Mouse (Mus musculus): ENCODE data around the gene Med24. TPM values are rescaled to one million over a fixed set of nuclear protein-coding genes. Genes with fewer than 3 reads are reported as not detected.

Med24 gene
- polyA plus RNA-seq, 1 experiment from 2014 or later, result 24.2 TPM

DNA sequence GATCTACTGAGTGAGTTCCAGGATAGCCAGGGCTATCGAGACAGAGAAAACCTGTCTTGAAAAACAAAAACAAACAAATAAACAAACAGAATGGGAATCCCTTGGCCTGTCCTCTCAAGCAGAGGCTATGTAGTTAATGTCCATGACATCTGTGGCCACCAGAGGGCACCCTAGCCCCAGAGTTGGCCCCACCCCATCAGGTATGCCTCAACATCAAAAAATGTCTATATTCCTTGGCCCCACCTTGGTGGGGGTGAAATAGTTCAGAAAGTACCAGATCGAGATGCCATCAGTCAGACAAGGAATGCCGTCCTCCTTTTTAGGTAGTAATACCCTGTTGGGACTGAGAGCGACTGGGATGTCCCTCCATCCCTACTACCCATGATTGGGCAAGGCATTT is 29.3 kb downstream of the Med24 start:
- WGBS (ENCODE audit: insufficient replicate concordance), result 28% methylated on average over 4 of the region's 4 CpGs

DNA sequence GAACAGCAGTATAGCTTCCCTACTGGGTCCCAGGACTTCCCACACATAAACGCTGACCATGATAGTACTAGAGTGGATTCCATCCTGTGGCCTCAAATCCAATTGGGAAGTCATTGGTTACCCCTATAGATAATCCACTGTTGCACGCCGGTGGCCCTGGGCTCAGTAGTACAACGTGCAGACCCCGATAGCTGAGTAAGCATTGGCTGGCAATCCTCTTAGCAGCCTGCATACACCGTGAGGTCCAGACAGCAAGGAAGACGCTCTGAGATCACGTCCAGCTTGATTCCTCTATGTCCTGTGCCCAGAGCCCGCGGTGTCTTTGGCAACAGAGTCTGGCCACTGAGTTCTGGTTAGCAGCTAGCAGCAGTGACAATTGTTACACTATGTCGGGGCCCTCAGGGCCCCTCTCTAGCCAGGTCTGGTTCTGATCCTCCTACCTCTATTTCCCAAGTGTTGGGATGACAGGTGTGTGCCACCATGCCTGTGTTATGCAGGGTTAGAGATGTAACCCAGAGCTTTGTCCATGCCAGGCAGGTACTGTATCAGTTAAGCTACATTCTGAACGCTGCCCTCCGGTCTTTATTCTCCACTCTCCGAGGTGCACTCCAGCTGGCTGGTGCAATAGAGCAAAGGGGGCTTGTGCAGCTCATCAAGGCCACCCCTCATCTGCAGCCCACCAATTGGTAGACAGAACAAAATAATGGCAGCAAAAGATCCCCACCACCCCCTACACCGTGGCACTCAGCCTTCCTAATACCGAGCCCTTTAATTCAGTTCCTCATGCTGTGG is 30.2 kb downstream of the Med24 start:
- Histone ChIP-seq H3K4me3 (replicated peaks) (no peak overlapping the region), H3K4me1 (replicated peaks) (no peaks in the 10 kb centered on the region; the same call in 1 of the 2 replicates), H3K36me3 (replicated peaks) (peaks cover 25% of the 10 kb centered on the region), H3K27ac (replicated peaks) (no peak overlapping the region), H3K9me3 (replicated peaks) (no peaks in the 10 kb centered on the region), H3K9ac (no peak overlapping the region), H3K27me3 (no peaks in the 10 kb centered on the region; the same call in 1 of the 2 replicates), H3K4me2 (no peak overlapping the region)
- no peak for ATAC-seq (ENCODE audit: insufficient read depth)
- 73% methylated on average over 16 of the region's 16 CpGs for WGBS (ENCODE audit: insufficient replicate concordance)

More for the DNA sequence above, 29.3 kb downstream of the Med24 start:
- peaks cover 25% of the 10 kb centered on the region for H3K36me3 ChIP-seq (replicated peaks)
- H3K9ac ChIP-seq, result no peak overlapping the region
- no peaks in the 10 kb centered on the region for H3K9me3 ChIP-seq (replicated peaks)
- H3K4me2 ChIP-seq, result no peak overlapping the region
- ATAC-seq (ENCODE audit: insufficient read depth), result no peak
- H3K4me3 ChIP-seq (replicated peaks), result no peak overlapping the region
- no peak overlapping the region for H3K27ac ChIP-seq (replicated peaks)
- H3K4me1 ChIP-seq (replicated peaks), result no peaks in the 10 kb centered on the region; the same call in 1 of the 2 replicates
- no peaks in the 10 kb centered on the region; the same call in 1 of the 2 replicates for H3K27me3 ChIP-seq

DNA sequence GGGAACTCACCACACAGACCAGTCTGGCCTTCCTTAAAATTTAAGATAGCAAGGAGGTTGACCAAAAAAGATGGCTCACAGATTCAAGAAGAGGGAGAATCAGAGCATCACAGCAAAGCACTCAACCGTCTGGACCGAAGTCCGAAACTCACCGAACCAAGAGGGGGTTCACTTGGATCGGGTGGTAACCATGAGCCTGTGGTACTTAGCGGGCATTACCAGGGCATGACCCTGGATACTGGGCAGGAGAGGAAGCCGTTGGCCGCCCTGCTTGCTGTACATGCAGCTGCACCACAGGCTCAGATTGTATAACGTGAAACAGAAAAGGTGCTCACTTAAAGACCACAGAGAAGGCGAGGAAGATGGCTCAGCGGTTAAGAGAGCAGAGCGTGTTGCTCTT is 32.0 kb downstream of the Med24 start:
- no peaks in the 10 kb centered on the region; the same call in 1 of the 2 replicates for H3K27me3 ChIP-seq

DNA sequence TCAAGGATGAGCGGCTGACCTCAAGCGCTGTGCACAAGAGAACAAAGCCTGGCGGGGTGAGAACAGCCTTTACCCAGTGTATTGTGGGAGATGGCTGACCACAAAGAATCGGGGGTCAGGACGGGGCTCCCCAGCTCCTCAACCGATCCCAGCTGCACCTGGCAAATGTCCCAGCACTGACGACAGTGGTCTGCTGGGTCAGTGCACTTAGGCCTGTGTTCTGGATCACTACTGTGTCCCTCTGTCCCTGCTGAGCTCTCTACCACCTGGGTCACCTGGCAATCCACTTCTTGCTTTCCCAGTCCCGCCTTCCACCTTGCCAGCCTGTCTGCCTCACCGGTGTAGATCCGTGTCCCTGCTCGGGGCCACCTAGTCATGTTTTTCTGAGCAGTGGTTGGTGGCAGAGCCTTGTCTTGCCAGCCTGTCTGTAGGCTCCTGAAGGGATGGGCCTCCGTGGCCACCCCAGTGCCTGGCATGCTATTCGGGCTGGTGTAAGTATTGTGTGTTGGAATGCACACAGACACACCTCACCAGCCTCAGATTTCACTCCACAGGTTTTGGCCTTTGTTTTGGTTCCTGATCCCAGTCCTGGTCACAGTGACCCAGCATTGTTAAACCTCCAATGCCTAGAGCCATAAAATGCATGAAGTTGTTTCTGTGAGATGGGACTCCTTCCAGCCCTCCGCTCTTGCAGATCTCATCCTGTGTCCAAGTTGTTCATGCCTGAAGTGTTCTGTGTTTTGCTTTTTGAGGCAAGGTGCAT is 32.6 kb downstream of the Med24 start:
- H3K4me2 ChIP-seq, result no peak overlapping the region
- H3K36me3 ChIP-seq (replicated peaks), result peaks cover 49% of the 10 kb centered on the region
- H3K27ac ChIP-seq (replicated peaks), result no peak overlapping the region
- ATAC-seq (ENCODE audit: insufficient read depth), result no peak
- H3K9ac ChIP-seq, result no peak overlapping the region
- WGBS (ENCODE audit: insufficient replicate concordance), result 78% methylated on average over 14 of the region's 14 CpGs
- no peaks in the 10 kb centered on the region for H3K9me3 ChIP-seq (replicated peaks)
- H3K4me1 ChIP-seq (replicated peaks), result no peaks in the 10 kb centered on the region
- no peaks in the 10 kb centered on the region; the same call in 1 of the 2 replicates for H3K27me3 ChIP-seq
- H3K4me3 ChIP-seq (replicated peaks), result no peak overlapping the region

More for the DNA sequence above, 32.0 kb downstream of the Med24 start:
- no peak for ATAC-seq (ENCODE audit: insufficient read depth)
- Histone ChIP-seq H3K36me3 (replicated peaks) (peaks cover 43% of the 10 kb centered on the region), H3K4me2 (no peak overlapping the region), H3K9me3 (replicated peaks) (no peaks in the 10 kb centered on the region), H3K4me3 (replicated peaks) (no peak overlapping the region), H3K4me1 (replicated peaks) (no peaks in the 10 kb centered on the region), H3K9ac (no peak overlapping the region), H3K27ac (replicated peaks) (no peak overlapping the region)
- WGBS (ENCODE audit: insufficient replicate concordance), result 84% methylated on average over 12 of the region's 12 CpGs

DNA sequence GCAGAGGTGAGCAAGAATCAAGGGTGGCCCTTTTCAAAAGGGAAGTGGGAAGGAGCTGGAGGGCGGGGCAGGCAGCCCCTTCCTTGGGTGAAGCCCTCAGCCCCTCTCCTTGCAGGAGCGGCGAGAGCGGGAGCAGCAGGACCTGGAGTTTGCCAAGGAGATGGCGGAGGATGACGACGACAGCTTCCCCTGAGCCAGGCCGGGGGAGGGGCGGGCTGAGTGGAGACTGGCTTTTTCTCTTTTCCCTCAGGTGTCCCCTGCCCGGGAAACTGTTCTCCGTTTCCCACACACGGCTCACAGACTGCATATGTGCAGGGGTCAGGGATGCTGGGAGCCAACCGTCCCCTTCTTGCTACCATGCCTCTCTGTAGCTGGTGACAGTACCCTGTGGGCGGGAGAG is 33.8 kb downstream of the Med24 start:
- Histone ChIP-seq H3K4me1 (replicated peaks) (no peaks in the 10 kb centered on the region), H3K36me3 (replicated peaks) (peaks cover 61% of the 10 kb centered on the region), H3K27ac (replicated peaks) (no peak overlapping the region), H3K27me3 (no peaks in the 10 kb centered on the region; the same call in 1 of the 2 replicates), H3K9ac (no peak overlapping the region), H3K4me2 (no peak overlapping the region), H3K4me3 (replicated peaks) (no peak overlapping the region), H3K9me3 (replicated peaks) (no peaks in the 10 kb centered on the region)
- no peak for ATAC-seq (ENCODE audit: insufficient read depth)
- 81% methylated on average over 14 of the region's 14 CpGs for WGBS (ENCODE audit: insufficient replicate concordance)

DNA sequence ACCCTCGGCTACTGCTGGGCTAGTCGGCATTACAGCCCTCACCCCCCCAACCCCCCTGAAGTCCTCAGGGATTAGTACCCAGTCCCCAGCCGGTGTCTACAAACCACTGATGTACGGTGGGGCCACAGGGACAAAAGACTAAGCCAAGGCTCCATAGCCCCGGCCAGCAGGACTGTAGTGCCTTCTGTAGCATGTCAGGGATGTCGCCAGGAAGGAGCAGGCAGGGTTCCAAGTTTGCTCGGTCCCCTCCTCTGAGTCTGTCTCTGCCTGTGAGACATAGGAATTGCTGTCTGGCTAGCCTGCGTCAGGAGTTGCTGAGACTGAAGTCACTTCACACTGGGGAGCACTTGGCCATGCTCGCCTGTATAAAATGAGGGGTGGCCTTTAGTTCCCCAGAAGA is 34.9 kb downstream of the Med24 start:
- ATAC-seq (ENCODE audit: insufficient read depth), result no peak
- Histone ChIP-seq H3K27ac (replicated peaks) (no peak overlapping the region), H3K4me1 (replicated peaks) (no peaks in the 10 kb centered on the region), H3K4me3 (replicated peaks) (no peak overlapping the region), H3K4me2 (no peak overlapping the region), H3K9ac (no peak overlapping the region), H3K27me3 (no peaks in the 10 kb centered on the region), H3K36me3 (replicated peaks) (peaks cover 72% of the 10 kb centered on the region), H3K9me3 (replicated peaks) (no peaks in the 10 kb centered on the region)
- WGBS (ENCODE audit: insufficient replicate concordance), result 77% methylated on average over 9 of the region's 9 CpGs

DNA sequence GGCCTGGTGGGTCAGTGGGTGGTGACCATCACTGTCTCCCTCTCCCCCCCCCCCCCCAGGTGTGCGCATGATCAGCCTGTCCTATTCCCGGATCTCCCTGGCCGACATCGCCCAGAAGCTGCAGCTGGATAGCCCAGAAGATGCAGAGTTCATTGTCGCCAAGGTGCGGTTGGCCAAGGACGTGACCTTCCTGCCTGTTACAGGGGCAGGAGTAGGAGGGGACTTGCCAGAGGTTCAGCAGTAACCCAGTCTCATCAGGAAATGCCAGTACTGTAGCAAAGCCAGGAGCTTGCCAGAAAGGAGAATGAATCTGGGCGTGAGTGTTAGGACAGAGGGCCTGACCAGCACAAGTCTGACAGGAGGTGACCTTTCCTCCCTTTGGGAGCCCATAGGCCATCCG is 35.5 kb downstream of the Med24 start:
- no peak overlapping the region for H3K9ac ChIP-seq
- no peak overlapping the region for H3K27ac ChIP-seq (replicated peaks)
- H3K4me1 ChIP-seq (replicated peaks), result no peaks in the 10 kb centered on the region
- H3K4me3 ChIP-seq (replicated peaks), result no peak overlapping the region
- H3K27me3 ChIP-seq, result no peaks in the 10 kb centered on the region
- H3K9me3 ChIP-seq (replicated peaks), result no peaks in the 10 kb centered on the region
- no peak for ATAC-seq (ENCODE audit: insufficient read depth)
- 84% methylated on average over 9 of the region's 9 CpGs for WGBS (ENCODE audit: insufficient replicate concordance)
- no peak overlapping the region for H3K4me2 ChIP-seq
- H3K36me3 ChIP-seq (replicated peaks), result peaks cover 75% of the 10 kb centered on the region

DNA sequence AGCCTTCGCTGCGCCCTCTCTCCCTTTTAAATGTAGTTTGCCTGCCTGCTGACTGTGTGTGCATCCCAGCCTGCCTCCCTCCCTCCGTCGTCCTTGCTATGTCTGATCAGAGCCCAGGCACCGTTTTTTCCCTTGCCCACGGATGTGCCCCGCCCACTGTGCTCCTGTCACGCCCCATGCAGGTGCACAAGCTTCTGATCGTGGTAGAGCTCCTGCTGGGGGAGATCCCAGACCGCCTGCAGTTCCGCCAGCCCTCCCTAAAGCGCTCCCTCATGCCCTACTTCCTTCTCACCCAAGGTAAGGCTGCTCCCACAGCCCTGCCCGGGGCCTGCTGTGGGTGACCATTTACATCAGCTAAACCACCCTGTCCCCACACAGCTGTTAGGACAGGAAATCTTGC is 36.0 kb downstream of the Med24 start:
- Histone ChIP-seq H3K27me3 (no peaks in the 10 kb centered on the region), H3K4me2 (no peak overlapping the region), H3K36me3 (replicated peaks) (peaks cover 79% of the 10 kb centered on the region), H3K9me3 (replicated peaks) (no peaks in the 10 kb centered on the region), H3K4me3 (replicated peaks) (no peak overlapping the region), H3K27ac (replicated peaks) (no peak overlapping the region), H3K4me1 (replicated peaks) (no peaks in the 10 kb centered on the region), H3K9ac (no peak overlapping the region)
- 55% methylated on average over 13 of the region's 13 CpGs for WGBS (ENCODE audit: insufficient replicate concordance)
- ATAC-seq (ENCODE audit: insufficient read depth), result no peak

DNA sequence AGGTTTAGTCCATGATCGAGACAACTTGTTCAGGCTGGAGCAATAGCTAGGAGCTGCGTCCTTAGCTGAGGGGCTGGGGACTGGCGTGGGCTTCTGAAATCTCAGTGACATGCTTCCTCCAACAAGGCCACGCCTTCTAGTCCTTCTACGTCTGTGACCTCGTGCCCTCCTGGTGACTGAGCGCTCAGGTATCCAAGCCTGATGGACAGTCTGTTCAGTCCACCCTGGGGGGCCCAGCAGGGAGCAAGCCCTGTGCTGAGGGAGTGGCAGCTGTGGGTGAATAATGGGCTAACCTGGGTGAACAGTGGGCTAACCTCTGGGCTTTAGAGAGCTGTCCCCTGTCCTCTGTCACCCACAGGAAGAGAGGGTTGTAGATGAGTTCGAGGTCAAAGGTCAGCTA is 41.2 kb downstream of the Med24 start:
- ATAC-seq (ENCODE audit: insufficient read depth), result no peak; the same call in 1 of the 2 replicates
- no peak overlapping the region for H3K4me2 ChIP-seq
- WGBS (ENCODE audit: insufficient replicate concordance), result 79% methylated on average over 8 of the region's 8 CpGs
- H3K9ac ChIP-seq, result no peak overlapping the region
- H3K27me3 ChIP-seq, result no peaks in the 10 kb centered on the region
- no peak overlapping the region for H3K4me3 ChIP-seq (replicated peaks)
- H3K4me1 ChIP-seq (replicated peaks), result peaks cover 25% of the 10 kb centered on the region
- H3K9me3 ChIP-seq (replicated peaks), result no peaks in the 10 kb centered on the region
- H3K36me3 ChIP-seq (replicated peaks), result peaks cover 79% of the 10 kb centered on the region
- no peak overlapping the region for H3K27ac ChIP-seq (replicated peaks)

DNA sequence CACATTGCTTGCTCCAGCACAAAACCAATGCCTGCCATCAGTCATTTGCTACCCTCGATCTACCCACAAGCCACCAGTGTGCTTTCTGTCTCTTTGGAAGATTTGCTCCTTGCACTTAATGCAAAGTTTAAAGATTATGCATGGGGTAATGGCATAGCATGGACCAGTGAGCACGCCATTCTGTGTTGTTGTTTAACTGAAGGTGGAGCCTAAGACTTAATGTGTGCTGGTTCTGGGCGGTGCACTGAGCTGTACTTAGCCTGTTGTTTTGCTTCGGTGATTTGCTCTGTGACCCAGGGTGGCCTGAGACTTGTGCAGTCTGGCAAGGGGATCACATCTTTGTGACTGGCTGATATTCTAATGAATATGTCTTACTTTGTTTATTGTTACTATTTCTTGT is 42.3 kb downstream of the Med24 start:
- H3K4me1 ChIP-seq (replicated peaks), result peaks cover 27% of the 10 kb centered on the region
- H3K9me3 ChIP-seq (replicated peaks), result no peaks in the 10 kb centered on the region
- ATAC-seq (ENCODE audit: insufficient read depth), result no peak
- no peaks in the 10 kb centered on the region for H3K27me3 ChIP-seq
- no peak overlapping the region for H3K4me3 ChIP-seq (replicated peaks)
- no peak overlapping the region for H3K9ac ChIP-seq
- no peak overlapping the region for H3K27ac ChIP-seq (replicated peaks)
- WGBS (ENCODE audit: insufficient replicate concordance), result 85% methylated on average over 4 of the region's 4 CpGs
- peaks cover 68% of the 10 kb centered on the region for H3K36me3 ChIP-seq (replicated peaks)
- H3K4me2 ChIP-seq, result no peak overlapping the region

DNA sequence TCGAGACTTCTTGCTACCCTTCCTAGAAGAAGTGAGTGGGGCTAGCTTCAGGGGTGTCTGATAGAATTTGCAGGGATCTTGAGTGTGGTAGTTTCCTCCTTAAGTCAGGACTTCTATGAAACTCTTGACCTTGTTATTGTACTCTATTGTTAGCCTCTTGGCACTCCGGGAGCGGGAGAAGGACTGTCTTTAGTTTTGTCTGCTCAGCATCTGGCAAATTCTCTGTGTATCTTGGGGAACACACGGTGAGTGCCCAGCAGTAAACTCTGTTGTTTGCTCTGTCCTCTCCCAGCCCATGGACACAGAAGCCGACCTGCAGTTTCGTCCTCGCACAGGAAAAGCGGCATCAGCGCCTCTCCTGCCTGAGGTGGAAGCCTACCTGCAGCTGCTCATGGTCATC is 43.6 kb downstream of the Med24 start:
- H3K9ac ChIP-seq, result no peak overlapping the region
- H3K27me3 ChIP-seq, result no peaks in the 10 kb centered on the region
- H3K4me3 ChIP-seq (replicated peaks), result no peak overlapping the region
- no peaks in the 10 kb centered on the region for H3K9me3 ChIP-seq (replicated peaks)
- H3K4me1 ChIP-seq (replicated peaks), result peaks cover 36% of the 10 kb centered on the region
- peaks cover 55% of the 10 kb centered on the region for H3K36me3 ChIP-seq (replicated peaks)
- no peak overlapping the region for H3K27ac ChIP-seq (replicated peaks)
- no peak overlapping the region for H3K4me2 ChIP-seq
- no peak for ATAC-seq (ENCODE audit: insufficient read depth)
- 86% methylated on average over 9 of the region's 9 CpGs for WGBS (ENCODE audit: insufficient replicate concordance)

Measured in liver, embryonic 15.5 days (tissue).